In genomic region chr2:38164326-38165035, GRCm38 (mm10) we compare ENCODE assay signal across 8 mouse cellular contexts.
DNase-seq lines count a peak whose midpoint lies in the region; ATAC-seq lines count a peak whose summit lies in the region.

No protein-coding gene starts in this region.

- no peaks in the 10 kb centered on the region for H3K36me3 ChIP-seq in limb, embryonic 13.5 days
- H3K36me3 ChIP-seq in limb, embryonic 10.5 days, result no peaks in the 10 kb centered on the region

- peaks cover 11% of the 10 kb centered on the region; the same call in 1 of the 2 replicates for H3K4me1 ChIP-seq in limb, embryonic 13.5 days
- H3K4me1 ChIP-seq in limb, embryonic 10.5 days, result no peaks in the 10 kb centered on the region

- no peak for ATAC-seq in limb, embryonic 13.5 days (ENCODE audit: low FRiP score, low read depth)
- ATAC-seq in neutrophil, adult 5-6 weeks (ENCODE audit: extremely low read depth, insufficient number of reproducible peaks, low FRiP score, poor library complexity, severe bottlenecking), result peak; percentile 51; the same call in 1 of the 2 replicates

- H3K4me3 ChIP-seq in limb, embryonic 13.5 days, result no peak overlapping the region
- no peak overlapping the region for H3K4me3 ChIP-seq in limb, embryonic 10.5 days

- 65% methylated on average over 5 of the region's 5 CpGs for whole genome bisulfite sequencing in limb, embryonic 13.5 days
- 78% methylated on average over 5 of the region's 5 CpGs for WGBS in limb, embryonic 10.5 days

- H3K9me3 ChIP-seq in limb, embryonic 13.5 days, result no peaks in the 10 kb centered on the region
- no peaks in the 10 kb centered on the region for H3K9me3 ChIP-seq in limb, embryonic 10.5 days (replicated peaks)

- no peak overlapping the region for H3K9ac ChIP-seq in limb, embryonic 13.5 days

- H3K27ac ChIP-seq in limb, embryonic 13.5 days, result no peak overlapping the region
- no peak overlapping the region for H3K27ac ChIP-seq in limb, embryonic 10.5 days

- no peak for DNase-seq in limb, embryonic 10.5 days (ENCODE audit: low spot score)
- peak; percentile 47 for DNase-seq in adipocyte (ENCODE audit: low spot score)
- peak; percentile 35 for DNase-seq in induced T-regulatory cell, adult 2 months (ENCODE audit: low read depth)
- DNase-seq in left cerebral cortex, adult 11 months (ENCODE audit: low spot score), result no peak
- no peak for DNase-seq in urinary bladder, postnatal 14 days (ENCODE audit: low spot score)
- DNase-seq in spleen, adult 18-20 months, result no peak

- H3K4me2 ChIP-seq in limb, embryonic 13.5 days (replicated peaks), result peak overlapping the region; percentile 19; the same call in 1 of the 2 replicates

- H3K27me3 ChIP-seq in limb, embryonic 13.5 days, result no peaks in the 10 kb centered on the region
- H3K27me3 ChIP-seq in limb, embryonic 10.5 days (ENCODE audit: low read depth, poor library complexity, severe bottlenecking), result no peaks in the 10 kb centered on the region

Comparison
In these comparisons a context has a peak if more than half of its experiments do, and no peak if none do; other contexts are left out.
1. DNase-seq: peak in adipocyte (single experiment) and induced T-regulatory cell, adult 2 months (single experiment); none in limb, embryonic 10.5 days (single experiment), left cerebral cortex, adult 11 months (single experiment), urinary bladder, postnatal 14 days (single experiment) and spleen, adult 18-20 months (0 of 2).